Mouse (Mus musculus) frontal cortex, postnatal 36 days (tissue): ENCODE results near the gene Olfr1219.

Experiments
- DNase-seq, 2 experiments: peaks; one replicate each; pipeline ENCODE4 v3.0.0; 2022; ENCODE audit warnings: low spot score in 2 of 2

Gene Olfr1219

DNA sequence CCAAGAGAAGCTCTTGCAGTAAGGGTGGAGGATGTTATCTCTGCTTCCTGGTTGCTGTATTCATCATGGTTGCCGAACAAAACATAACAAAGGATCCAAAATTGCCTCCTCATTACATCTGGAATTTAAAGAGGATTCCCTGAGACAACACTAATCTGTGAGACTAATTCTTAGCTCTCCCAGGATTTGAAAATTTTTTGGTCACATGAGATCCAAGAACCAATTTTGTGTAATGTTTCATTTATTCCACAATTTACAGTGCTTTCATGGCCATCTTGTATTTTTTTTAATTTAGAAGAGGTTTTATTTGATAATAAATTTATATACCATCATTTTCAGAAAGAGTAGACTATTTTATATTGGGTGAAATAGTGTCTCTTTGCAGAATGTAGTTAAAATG lies at the start of gene Olfr1219:
TSS of gene Olfr1219 (minus strand) at position 101 of the 400 bp plus-strand sequence.
- DNase-seq: no peak

DNA sequence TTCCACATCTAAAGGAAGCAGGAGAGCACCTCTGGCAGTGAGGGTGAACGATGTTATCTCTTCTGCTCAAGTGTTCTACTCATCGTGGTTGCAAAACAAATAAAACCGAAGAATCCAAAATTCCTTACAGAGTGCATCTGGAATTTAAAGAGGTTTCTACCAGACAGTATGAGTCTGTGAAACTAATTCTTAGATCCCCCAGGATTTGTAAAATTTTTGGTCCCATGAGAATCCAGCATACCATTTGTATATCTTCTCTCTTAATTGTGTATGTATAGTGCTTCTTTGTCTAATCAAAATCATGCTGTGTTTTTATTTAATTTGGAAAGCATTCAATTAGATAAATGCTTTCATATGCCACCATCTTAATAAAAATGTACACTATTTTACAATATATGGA lies 49.6 kb upstream of the Olfr1219 start, which contains the start of gene Olfr1222:
TSS of gene Olfr1222 (minus strand) at position 101 of the 400 bp plus-strand sequence.
- DNase-seq: no peak

DNA sequence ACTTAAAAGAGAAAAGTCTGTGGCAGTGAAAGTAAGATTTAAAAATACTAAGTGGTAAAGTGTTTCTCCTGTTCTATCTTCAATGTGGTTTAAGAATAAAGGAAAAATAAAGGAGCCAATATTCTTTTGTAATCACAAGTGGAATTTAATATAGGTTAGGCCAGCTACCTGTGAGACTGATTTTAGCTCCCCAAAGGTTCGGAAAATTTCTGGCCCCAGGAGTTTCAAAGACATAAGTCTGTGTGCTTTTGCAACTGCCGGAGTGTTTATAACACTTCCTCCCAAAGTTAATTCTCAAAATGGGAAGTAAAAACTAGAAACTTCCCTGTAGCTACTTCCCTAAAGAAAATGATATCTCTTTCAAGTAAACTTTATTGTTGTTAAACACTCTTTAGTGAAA lies 33.9 kb upstream of the Olfr1219 start, which contains the start of gene Olfr1221:
TSS of gene Olfr1221 (minus strand) at position 101 of the 400 bp plus-strand sequence.
- no peak for DNase-seq

DNA sequence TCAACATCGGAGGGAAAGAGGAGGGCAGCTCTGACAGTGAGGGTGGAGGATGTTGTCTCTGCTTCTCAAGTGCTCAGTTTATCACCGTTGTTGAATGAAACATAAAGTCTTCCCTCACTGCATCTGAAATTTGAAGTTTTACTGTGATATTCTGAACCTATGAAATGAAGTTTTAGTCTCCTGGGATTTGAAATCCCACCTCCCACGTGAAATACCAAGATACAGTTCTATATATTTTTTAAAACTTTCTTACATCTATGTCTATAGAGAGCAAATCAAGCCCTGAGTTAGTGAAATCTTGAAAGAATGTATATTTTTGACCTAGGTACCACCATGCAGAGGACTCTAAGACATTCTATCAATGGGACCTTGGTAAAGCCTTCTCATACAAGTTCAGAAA lies 23.4 kb upstream of the Olfr1219 start, which contains the start of gene Olfr1220:
TSS of gene Olfr1220 (minus strand) at position 101 of the 400 bp plus-strand sequence.
- DNase-seq: no peak

DNA sequence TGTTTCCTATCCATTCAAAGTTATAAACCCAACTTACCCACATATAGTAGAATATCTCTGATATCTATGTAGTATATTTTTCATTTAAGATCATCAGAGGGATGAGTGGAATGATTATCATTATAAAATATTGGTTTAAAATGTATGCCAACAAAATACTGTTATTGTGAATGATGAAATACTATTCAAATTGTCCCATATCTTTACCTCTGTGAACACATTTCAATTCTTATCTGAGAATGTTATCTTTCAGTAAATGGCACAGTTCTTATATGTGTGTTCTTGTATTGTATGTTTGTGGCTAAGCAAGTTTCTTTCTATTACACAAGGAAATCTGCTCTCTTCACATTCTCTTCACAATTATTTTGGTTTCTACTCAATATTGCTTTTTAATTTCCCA lies 22.3 kb upstream of the Olfr1219 start:
- DNase-seq: no peak

DNA sequence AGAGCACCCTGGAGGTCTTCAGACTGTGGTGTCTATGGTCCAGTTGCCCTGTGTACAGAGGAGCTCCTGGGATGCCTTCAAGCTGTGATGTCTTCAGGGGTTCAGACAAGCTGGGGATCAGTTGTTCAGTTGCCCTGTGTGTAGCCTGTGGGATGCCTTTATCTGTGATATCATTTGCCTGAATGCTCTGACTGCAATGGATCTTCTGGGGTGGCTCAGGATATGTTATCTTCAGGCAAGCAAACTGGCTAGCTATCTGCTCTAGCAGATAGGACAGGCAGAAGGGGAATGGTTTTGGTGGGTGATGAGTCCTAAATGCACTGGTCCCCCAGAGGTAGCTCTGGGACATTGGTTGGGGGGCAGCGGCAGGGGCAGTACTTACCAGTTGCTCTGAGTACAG lies 10.5 kb upstream of the Olfr1219 start:
- no peak for DNase-seq

DNA sequence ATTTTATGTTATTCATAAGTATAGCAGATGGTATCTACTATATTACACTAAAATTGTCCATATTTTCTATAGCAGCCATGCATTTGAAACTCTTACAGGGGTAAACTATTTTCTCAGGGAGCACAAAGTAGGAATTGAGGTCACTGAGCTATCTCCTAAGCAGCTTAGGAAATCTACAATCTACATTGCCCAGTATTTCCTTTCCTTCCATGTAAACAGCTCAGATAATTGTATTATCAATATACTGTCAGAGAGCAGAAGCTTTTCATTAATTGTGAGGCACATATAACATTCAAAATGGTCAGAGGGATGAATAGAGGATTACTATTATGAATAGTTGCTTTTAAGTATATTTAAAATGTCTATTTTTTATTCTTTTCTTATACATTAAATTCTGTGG lies 1.8 kb downstream of the Olfr1219 start:
- no peak for DNase-seq

DNA sequence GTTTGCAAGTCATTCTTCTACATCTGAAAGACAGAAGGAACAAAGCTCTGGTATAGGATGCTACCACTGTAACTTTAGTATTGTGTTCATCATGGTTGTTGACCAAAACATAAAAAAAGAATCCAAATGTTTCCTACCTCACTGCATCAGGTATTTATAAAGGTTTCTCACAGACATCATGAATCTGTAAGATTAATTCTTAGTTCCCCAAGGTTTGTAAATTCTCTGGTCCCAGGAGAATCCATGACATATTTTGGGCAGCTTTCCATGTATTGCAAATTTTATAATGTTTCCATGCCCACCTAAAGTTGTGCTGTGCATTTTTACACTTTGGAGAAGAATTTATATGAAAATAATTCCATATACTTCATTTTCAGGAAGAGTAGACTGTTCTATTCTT lies 22.2 kb downstream of the Olfr1219 start, which contains the start of gene Olfr1218:
TSS of gene Olfr1218 (minus strand) at position 101 of the 400 bp plus-strand sequence.
- no peak for DNase-seq

DNA sequence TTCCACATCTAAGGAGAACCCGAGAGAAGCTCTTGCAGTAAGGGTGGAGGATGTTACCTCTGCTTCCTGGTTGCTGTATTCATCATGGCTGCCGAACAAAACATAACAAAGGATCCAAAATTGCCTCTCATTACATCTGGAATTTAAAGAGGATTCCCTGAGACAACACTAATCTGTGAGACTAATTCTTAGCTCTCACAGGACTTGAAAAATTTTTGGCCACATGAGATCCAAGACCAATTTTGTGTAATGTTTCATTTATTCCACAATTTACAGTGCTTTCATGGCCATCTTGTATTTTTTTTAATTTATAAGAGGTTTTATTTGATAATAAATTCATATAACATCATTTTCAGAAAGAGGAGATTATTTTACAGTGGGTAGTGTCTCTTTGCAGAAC lies 51.3 kb downstream of the Olfr1219 start, which contains the start of gene Olfr1217:
TSS of gene Olfr1217 (minus strand) at position 101 of the 400 bp plus-strand sequence.
- DNase-seq: no peak
